Mouse (Mus musculus) layer of hippocampus, adult 8-10 months (tissue): ENCODE measurements around the gene Efna2. TPM values are rescaled to one million over a fixed set of nuclear protein-coding genes. Genes with fewer than 3 reads are reported as not detected.
"Not testable (repeated sequence)": the region's sequence is repeated elsewhere in the genome, so short reads cannot be mapped to it uniquely, and the experiment has no call there.

Experiments used
- DNase-seq, 2 experiments: peaks; one replicate each; pipeline ENCODE4 v3.0.0; 2022; ENCODE audit warnings: low spot score in 2 of 2
- total RNA-seq, 4 experiments: library from RNA; stranded (reverse); gene quantifications; 2 replicates each; pipeline ENCODE4 v1.2.4; 2022

The Efna2 gene
- total RNA-seq, 4 experiments from 2014 or later, result 7.4 to 8.3 (median 7.9) TPM

GRCm38 (mm10) chr10:80188453-80189024 is 9.3 kb downstream of the Efna2 start:
- DNase-seq, result no peak

DNA sequence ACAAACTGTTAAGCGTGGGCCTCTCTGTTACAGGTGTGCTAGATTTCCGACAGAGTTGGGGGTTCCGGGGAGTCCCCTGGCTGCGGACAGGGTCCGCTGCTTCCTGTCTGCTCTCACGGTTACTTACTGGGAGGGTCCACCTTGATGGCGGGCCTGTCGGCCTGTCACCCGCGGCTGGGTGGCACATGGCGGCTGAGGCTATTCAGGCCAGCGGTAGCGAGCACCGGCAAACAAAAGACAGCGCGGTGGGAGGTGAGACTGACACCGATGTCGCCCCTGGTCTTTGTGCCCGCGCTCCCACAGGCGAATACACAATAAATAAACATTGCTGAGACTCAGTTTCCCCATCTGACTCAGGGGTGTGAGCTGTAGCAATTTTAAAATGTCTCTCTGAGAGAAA is 10.7 kb downstream of the Efna2 start:
- no peak for DNase-seq

DNA sequence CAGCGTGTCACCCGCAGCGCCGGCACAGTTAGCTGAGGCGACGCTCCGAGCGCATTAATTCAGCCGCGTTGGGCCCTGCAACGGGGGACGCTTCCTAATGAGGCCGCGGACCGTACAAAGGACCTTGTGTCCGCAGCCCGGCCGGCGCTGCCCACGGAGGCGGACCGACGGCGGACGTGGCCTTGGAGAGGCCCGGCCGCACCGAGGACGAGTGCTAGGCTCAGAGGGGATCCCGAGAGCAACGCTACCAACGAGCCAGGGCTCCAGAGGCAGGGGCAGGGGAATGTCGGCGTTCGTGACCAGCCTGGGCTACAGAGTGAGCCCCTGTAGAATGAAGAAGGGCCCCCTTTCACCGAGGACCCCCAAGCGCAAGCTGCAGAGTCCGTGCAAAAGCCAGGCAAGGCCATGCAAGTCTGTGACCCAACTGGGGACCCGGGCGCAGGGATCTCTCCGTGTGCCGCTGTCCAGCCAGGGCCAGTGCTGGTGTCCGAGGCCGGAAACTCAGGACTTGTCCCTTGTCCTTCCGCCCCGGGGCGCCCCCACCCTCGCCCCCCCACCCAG is 11.3 kb downstream of the Efna2 start:
- no peak for DNase-seq

DNA sequence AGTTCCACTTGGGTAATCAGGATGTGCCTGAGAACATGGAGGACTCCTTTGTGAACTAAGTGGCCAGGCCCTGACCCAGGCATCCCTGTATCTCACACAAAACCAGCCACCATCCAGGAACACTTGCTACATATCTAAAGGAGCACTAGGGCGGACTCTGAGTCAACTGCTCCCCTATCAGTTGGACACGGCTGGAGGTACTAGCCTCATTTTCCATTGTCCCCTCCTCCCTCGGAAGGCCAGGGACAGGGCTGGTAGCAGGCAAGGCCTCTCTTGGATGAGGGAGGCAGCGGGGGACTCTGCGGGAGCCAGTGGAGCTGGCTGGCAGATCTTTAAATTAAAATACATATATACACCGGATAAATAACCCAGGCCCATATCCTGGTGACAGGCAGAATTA is 14.7 kb downstream of the Efna2 start:
- no peak for DNase-seq

- no peak for DNase-seq
These were observed 15.2 kb downstream of the Efna2 start for GRCm38 (mm10) chr10:80194441-80194840.

- DNase-seq, result no peak
These were observed 16.9 kb downstream of the Efna2 start for GRCm38 (mm10) chr10:80196167-80196566.

- DNase-seq, result no peak
These were observed 17.7 kb downstream of the Efna2 start for GRCm38 (mm10) chr10:80196778-80197581.

DNA sequence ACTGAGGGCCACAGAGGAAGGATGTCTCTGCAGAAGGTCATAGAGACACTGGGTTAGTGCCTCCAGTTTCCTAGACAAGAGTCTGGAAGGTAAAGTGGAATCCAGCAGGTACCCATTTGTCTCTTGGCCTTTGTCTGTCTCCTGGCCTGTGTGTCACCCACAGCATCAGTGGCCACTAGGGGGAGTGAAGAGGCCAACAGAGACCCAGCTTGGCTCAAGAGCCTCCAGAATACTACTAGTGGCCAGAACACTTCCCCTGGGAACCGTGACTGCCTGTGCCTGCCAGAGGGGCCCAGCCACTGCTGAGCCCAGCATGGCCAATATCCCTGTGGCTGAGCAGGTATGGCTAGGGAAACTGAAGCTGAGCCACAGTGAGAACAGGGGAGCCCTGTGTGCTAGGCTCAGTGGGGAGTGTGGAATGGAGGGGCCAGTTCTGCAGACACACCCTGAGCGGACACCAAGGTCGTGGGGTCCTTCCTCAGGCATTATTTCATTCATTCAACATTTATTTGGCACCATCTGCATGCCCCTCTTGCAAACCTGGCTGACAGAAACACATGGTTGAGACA is 20.2 kb downstream of the Efna2 start:
- peak; percentile 69 to 76 for DNase-seq

GRCm38 (mm10) chr10:80200485-80200884 is 21.2 kb downstream of the Efna2 start:
- no peak for DNase-seq

DNA sequence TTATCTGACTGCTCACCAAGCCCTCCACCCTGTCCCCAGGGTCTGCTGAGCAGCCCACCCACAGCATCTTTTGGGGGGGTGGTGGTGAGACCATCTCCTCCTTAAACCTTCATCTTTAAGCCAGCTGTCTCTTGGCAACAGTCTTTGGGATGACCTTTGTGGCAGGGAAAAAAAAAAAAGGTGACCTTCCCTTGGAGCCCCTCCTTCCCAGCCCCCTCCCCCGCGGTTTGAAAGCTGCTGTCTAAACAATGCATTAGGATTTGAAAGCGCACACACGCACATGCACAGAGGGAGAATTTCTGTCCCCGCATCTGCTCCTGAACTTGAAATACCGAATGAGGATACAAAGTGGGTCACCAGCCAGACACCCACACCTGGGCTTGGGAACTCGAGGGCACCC is 24.8 kb downstream of the Efna2 start:
- DNase-seq, result no peak

- DNase-seq, result no peak
These were observed 27.9 kb downstream of the Efna2 start for GRCm38 (mm10) chr10:80207201-80207600.

- no peak for DNase-seq
These were observed 28.4 kb downstream of the Efna2 start for GRCm38 (mm10) chr10:80207676-80208075.

DNA sequence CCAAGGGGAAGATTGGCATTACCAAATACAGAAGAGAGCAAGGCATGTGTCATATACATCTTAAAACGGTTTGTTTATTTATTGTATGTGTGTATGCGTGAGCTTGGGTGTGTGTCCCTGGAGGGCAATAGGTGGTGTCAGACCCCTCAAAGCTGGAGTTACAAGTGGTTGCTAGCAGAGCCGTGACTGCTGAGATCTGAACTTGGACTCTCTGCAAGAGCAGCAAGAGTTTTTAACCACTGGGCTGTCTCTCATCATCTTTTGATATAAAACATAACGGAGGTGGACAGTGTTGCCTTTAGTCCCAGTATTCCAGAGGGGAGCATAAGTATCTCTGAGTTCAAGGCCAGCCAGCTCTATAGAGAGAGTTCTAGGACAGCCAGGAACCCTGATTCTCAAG is 29.0 kb downstream of the Efna2 start:
- no peak for DNase-seq

DNA sequence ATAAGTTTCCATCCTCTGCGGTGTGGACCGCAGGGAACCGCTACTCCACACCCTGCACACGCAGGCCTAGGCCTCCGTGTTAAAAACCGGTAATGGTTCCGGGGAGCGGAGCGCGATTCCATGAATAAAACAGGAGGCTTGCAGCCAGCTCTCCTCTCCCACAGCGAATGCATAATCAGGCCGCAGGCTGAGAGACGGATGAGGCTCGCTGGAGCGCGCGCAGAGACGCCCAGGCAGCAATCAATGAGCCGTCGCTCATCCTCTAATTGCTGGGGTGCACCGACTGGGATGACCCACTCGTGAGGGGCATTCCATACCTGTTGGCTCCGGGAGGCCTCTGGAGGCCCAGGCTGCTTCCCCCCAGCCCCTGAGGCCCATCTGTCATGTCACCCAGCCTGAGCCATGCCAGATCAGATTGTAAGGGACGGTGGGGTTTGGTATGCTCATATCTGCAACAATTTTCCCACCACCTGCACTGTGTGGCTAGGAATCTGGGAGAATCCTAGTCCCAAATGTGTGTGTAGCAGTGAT is 29.6 kb downstream of the Efna2 start:
- DNase-seq, result no peak

GRCm38 (mm10) chr10:80211547-80212103 is 32.3 kb downstream of the Efna2 start:
- DNase-seq, result not testable (repeated sequence)

- no peak for DNase-seq
These were observed 35.9 kb downstream of the Efna2 start for GRCm38 (mm10) chr10:80215048-80215772.

GRCm38 (mm10) chr10:80220676-80221075 is 41.4 kb downstream of the Efna2 start:
- no peak for DNase-seq

GRCm38 (mm10) chr10:80223137-80223536 is 43.9 kb downstream of the Efna2 start:
- DNase-seq, result not testable (repeated sequence)

- DNase-seq, result no peak
These were observed 46.8 kb downstream of the Efna2 start for GRCm38 (mm10) chr10:80226071-80226415.

DNA sequence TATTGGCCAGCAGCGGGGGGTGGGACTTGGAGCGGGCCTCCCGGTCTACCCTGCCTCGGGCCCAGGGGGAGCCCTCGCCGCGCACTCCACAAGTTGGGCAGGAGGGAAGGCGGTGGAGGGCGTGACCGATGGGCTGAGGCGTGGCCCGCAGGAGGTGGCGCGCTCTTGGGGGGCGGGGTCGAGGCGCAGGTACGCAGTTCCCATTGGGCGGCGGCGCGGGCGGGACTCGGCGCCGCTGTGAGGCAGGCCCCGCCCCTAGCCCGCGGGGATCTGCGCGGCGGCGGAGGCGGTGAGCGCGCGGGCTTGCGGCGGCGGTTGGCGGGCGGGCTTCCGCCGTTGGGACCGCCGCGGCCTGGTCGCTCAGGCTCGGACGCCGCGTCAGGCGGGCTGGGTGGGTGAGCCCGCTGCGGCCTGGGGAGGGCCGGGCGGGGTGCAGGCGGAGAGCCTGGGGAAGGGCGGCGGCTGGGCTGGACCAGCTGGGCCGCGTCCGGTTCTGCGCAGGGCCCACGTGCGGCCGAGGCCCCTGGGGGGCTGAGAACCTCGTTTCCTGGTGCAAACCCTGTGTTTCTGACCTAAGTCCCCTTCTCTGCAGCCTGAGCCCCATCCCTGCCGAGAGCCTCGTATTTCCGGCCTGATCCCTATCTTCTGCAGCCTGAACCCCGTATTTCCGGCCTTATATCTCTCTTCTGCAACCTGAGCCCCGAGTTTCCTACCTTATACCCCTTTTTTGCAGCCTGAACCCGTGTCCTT is 47.3 kb downstream of the Efna2 start, which contains the start of gene Mum1:
TSS of gene Mum1 (plus strand) at position 19 of the 750 bp plus-strand sequence.
- peak; percentile 99 for DNase-seq
